Mouse (Mus musculus): Measurements from ENCODE around the gene Lcp1.

The Lcp1 gene

GRCm38 (mm10) chr14:75213752-75214151, 82.9 kb downstream of the Lcp1 start:
- DNase-seq: no peak

GRCm38 (mm10) chr14:75218843-75219242, 87.9 kb downstream of the Lcp1 start:
- no peak for DNase-seq

- DNase-seq: no peak
Observed at GRCm38 (mm10) chr14:75219250-75219913, 88.5 kb downstream of the Lcp1 start.

GRCm38 (mm10) chr14:75222386-75222785, 91.5 kb downstream of the Lcp1 start:
- DNase-seq: no peak

- no peak for DNase-seq
Observed at GRCm38 (mm10) chr14:75227453-75228084, 96.7 kb downstream of the Lcp1 start.

GRCm38 (mm10) chr14:75229834-75230233, 98.9 kb downstream of the Lcp1 start:
- DNase-seq: peak; percentile 22

- DNase-seq: no peak
Observed at GRCm38 (mm10) chr14:75233070-75233469, 102.2 kb downstream of the Lcp1 start.

GRCm38 (mm10) chr14:75235552-75235951, 104.7 kb downstream of the Lcp1 start:
- DNase-seq: no peak

GRCm38 (mm10) chr14:75235955-75236635, 105.2 kb downstream of the Lcp1 start:
- DNase-seq: no peak

- DNase-seq: no peak
Observed at GRCm38 (mm10) chr14:75236636-75237003, 105.7 kb downstream of the Lcp1 start.

GRCm38 (mm10) chr14:75237096-75237495, 106.2 kb downstream of the Lcp1 start:
- DNase-seq: no peak

GRCm38 (mm10) chr14:75238054-75238692, 107.3 kb downstream of the Lcp1 start:
- peak; percentile 69 for DNase-seq

GRCm38 (mm10) chr14:75242087-75242486, 111.2 kb downstream of the Lcp1 start, which contains the start of gene Cpb2:
Gene Cpb2, plus strand, starts transcription at chr14:75242287.
- DNase-seq: no peak

- DNase-seq: no peak
Observed at GRCm38 (mm10) chr14:75246024-75247000, 115.4 kb downstream of the Lcp1 start.

- DNase-seq: no peak
Observed at GRCm38 (mm10) chr14:75250432-75250831, 119.5 kb downstream of the Lcp1 start.

GRCm38 (mm10) chr14:75256521-75256920, 125.6 kb downstream of the Lcp1 start:
- peak; percentile 11 for DNase-seq

GRCm38 (mm10) chr14:75269531-75269930, 138.6 kb downstream of the Lcp1 start:
- DNase-seq: no peak

- no peak for DNase-seq
Observed at GRCm38 (mm10) chr14:75279716-75280115, 148.8 kb downstream of the Lcp1 start.

- no peak for DNase-seq
Observed at GRCm38 (mm10) chr14:75280406-75280805, 149.5 kb downstream of the Lcp1 start.
